Mouse (Mus musculus) neural tube, embryonic 13.5 days (tissue): ENCODE measurements around the gene Dnttip1. TPM values are rescaled to one million over a fixed set of nuclear protein-coding genes. Genes with fewer than 3 reads are reported as not detected.
"Not testable (repeated sequence)": the region's sequence is repeated elsewhere in the genome, so short reads cannot be mapped to it uniquely, and the experiment has no call there.

ENCODE experiments used
- ATAC-seq: fragments of 200-750 bp; cut with Nextera tagmentation; 2 replicates; pipeline ENCODE4 v1.8.0; 2017; ENCODE audit warnings: low read depth, mild to moderate bottlenecking, moderate TSS enrichment, moderate library complexity
- H3K27ac ChIP-seq: fragments of 300-500 bp; sonication (generic); replicated peaks from 2 replicates; pipeline ENCODE4 v1.5.1; 2015; ENCODE audit warnings: moderate library complexity, mild to moderate bottlenecking, inconsistent platforms
- H3K27me3 ChIP-seq: fragments of 300-500 bp; sonication (generic); 2 replicates; pipeline ENCODE4 v1.6.1; 2015; ENCODE audit warnings: mild to moderate bottlenecking, inconsistent platforms
- H3K36me3 ChIP-seq: fragments of 300-500 bp; sonication (generic); 2 replicates; pipeline ENCODE4 v1.6.1; 2015; ENCODE audit warnings: mild to moderate bottlenecking, inconsistent platforms
- H3K4me1 ChIP-seq: fragments of 300-500 bp; sonication (generic); replicated peaks from 2 replicates; pipeline ENCODE4 v1.6.1; 2015; ENCODE audit warnings: inconsistent platforms
- H3K4me2 ChIP-seq: fragments of 300-500 bp; sonication (generic); 2 replicates; pipeline ENCODE4 v1.6.1; 2015; ENCODE audit warnings: inconsistent platforms, mild to moderate bottlenecking, moderate library complexity
- H3K4me3 ChIP-seq: fragments of 300-500 bp; sonication (generic); 2 replicates; pipeline ENCODE4 v1.5.1; 2015; ENCODE audit warnings: mild to moderate bottlenecking, inconsistent platforms
- H3K9ac ChIP-seq: fragments of 300-500 bp; sonication (generic); 2 replicates; pipeline ENCODE4 v1.6.1; 2015; ENCODE audit warnings: moderate library complexity, mild to moderate bottlenecking, inconsistent platforms
- H3K9me3 ChIP-seq: fragments of 300-500 bp; sonication (generic); 2 replicates; pipeline ENCODE4 v1.6.1; 2016; ENCODE audit warnings: inconsistent platforms
- WGBS: fragments of 180-500 bp; shearing (Covaris S2); methylation state at CpG from one replicate; pipeline ENCODE4 v1.1.7; 2015; 5-methylcytosine and 5-hydroxymethylcytosine counted together
- polyA plus RNA-seq: library from polyadenylated mRNA; unstranded; fragments of >200 nt; fragmentation: Nextera tagmentation; extraction: Ambion mirVana; gene quantifications from 2 replicates; pipeline ENCODE4 v1.2.1, GENCODE M21; 2015

The Dnttip1 gene
- polyA plus RNA-seq, 1 experiment from 2014 or later: 67.1 TPM

DNA sequence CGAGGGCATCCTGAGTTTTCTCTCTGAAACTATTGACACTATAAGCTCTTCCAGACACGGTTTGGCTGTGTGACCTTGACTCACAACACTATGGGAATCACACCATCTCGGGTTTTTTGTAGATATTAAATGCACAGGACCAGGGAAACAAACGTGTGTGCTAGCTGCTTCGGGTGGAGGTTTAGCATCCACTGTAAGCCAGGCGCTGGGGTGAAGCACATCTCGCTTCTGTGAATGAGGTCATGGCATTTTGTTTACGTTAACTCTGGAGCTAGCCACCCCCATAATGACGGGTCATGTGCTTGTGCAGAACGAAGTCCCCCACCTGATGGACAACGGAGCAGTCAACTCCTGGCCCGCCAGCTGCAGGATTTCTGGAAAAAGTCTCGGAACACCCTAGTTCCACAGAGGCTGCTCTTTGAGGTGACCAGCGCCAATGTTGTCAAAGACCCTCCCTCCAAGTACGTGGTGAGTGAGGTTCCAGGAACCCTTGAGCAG lies 40.7 kb downstream of the Dnttip1 start:
- Histone ChIP-seq H3K36me3 (peaks cover 18% of the 10 kb centered on the region), H3K27me3 (no peaks in the 10 kb centered on the region), H3K27ac (peak overlapping the region; percentile 70), H3K9me3 (no peaks in the 10 kb centered on the region), H3K4me2 (peak overlapping the region; percentile 91), H3K9ac (peak overlapping the region; percentile 82), H3K4me3 (peak overlapping the region; percentile 67), H3K4me1 (peaks cover 28% of the 10 kb centered on the region)
- WGBS: 8% methylated on average over 15 of the region's 15 CpGs
- peak; percentile 46; the same call in 1 of the 2 replicates for ATAC-seq

- ATAC-seq: no peak
- Histone ChIP-seq H3K4me1 (peaks cover 28% of the 10 kb centered on the region), H3K27ac (no peak overlapping the region), H3K36me3 (peaks cover 24% of the 10 kb centered on the region), H3K9ac (peak overlapping the region; percentile 45; the same call in 1 of the 2 replicates), H3K4me3 (peak overlapping the region; percentile 67), H3K9me3 (no peaks in the 10 kb centered on the region), H3K27me3 (no peaks in the 10 kb centered on the region), H3K4me2 (peak overlapping the region; percentile 91)
- 88% methylated on average over 3 of the region's 3 CpGs for WGBS
Measured at GRCm38 (mm10) chr2:164787032-164787431, 41.2 kb downstream of the Dnttip1 start.

DNA sequence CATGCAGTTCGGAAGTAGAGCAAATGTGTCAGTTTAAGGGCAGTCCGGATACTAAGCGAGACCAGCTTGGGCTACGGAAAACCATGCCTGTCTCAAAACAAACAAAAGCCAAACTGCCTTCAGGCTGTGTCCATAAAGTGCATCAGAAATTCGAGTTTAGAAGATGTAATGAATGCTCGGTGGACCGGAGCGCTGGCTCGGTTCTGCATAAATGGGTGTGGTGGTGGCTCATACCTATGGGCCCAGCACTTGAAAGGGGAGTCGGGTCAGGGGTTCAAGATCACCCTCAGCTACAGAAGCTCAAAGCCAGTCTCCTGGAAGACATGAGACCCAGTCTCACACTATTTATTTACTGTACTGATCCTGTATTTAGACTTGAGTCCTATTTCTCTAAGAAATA lies 42.0 kb downstream of the Dnttip1 start:
- peaks cover 28% of the 10 kb centered on the region for H3K4me1 ChIP-seq
- H3K9me3 ChIP-seq: no peaks in the 10 kb centered on the region
- H3K4me3 ChIP-seq: no peak overlapping the region
- 0 out of 2 replicates have a peak overlapping the region, but pooled peaks have one; percentile 91 for H3K4me2 ChIP-seq
- no peak for ATAC-seq
- H3K27me3 ChIP-seq: no peaks in the 10 kb centered on the region
- no peak overlapping the region for H3K27ac ChIP-seq
- H3K36me3 ChIP-seq: peaks cover 31% of the 10 kb centered on the region
- WGBS: 83% methylated on average over 10 of the region's 10 CpGs
- no peak overlapping the region for H3K9ac ChIP-seq

DNA sequence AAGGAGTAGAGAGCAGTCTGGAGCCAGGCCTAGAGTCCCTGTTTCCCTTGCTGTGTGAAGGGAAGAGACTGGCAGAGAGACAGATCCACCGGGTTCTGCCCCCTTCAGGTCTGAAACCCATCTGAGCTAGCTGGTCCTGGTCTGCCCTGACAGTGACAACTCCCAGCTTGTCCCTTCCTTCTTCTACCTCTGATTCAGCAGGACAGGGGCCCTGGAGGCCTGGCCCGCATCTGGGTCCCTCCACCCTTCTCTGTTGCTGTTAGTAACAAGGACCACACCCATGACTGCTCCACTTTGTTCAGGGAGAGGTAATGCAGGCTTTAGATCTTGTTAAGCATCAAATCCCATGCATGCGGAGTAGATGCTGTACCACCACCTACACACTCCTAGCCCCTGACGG lies 42.6 kb downstream of the Dnttip1 start:
- peaks cover 28% of the 10 kb centered on the region for H3K4me1 ChIP-seq
- WGBS: 92% methylated on average over 4 of the region's 4 CpGs
- H3K4me3 ChIP-seq: no peak overlapping the region
- H3K27me3 ChIP-seq: no peaks in the 10 kb centered on the region
- peaks cover 38% of the 10 kb centered on the region for H3K36me3 ChIP-seq
- H3K9me3 ChIP-seq: no peaks in the 10 kb centered on the region
- ATAC-seq: no peak
- no peak overlapping the region for H3K4me2 ChIP-seq
- no peak overlapping the region for H3K9ac ChIP-seq
- no peak overlapping the region for H3K27ac ChIP-seq

DNA sequence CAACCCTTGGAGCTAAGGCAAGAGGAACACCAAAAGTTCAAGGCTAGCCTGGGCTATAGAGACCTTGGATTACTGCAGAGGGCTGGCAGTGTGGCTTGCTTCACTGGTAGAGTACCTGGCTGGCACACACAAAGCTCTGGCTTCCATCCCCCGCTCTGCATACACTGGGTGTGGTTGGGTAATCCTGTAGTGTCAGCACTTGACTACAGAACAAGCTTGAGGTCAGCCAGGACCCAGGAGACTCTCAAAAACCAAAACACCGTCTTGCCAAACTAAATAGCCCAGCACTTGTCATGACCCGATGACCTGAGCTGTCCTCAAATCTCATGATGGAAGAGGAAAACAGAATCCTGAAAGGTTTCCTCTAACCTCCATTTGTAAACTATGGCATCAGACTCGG lies 44.7 kb downstream of the Dnttip1 start:
- no peaks in the 10 kb centered on the region for H3K9me3 ChIP-seq
- ATAC-seq: no peak
- WGBS: 81% methylated on average over 4 of the region's 4 CpGs
- H3K36me3 ChIP-seq: peaks cover 55% of the 10 kb centered on the region
- no peaks in the 10 kb centered on the region for H3K27me3 ChIP-seq
- H3K4me1 ChIP-seq: peaks cover 19% of the 10 kb centered on the region
- no peak overlapping the region for H3K27ac ChIP-seq
- no peak overlapping the region for H3K4me2 ChIP-seq
- no peak overlapping the region for H3K4me3 ChIP-seq
- no peak overlapping the region for H3K9ac ChIP-seq

- WGBS: 86% methylated on average over 18 of the region's 18 CpGs
- Histone ChIP-seq H3K27me3 (no peaks in the 10 kb centered on the region), H3K4me2 (no peak overlapping the region), H3K9ac (peak overlapping the region; percentile 22; the same call in 1 of the 2 replicates), H3K27ac (no peak overlapping the region), H3K9me3 (no peaks in the 10 kb centered on the region), H3K36me3 (peaks cover 69% of the 10 kb centered on the region), H3K4me1 (peaks cover 8% of the 10 kb centered on the region), H3K4me3 (no peak overlapping the region)
- ATAC-seq: no peak
Measured at GRCm38 (mm10) chr2:164791841-164792261, 46.1 kb downstream of the Dnttip1 start.

- Histone ChIP-seq H3K4me2 (no peak overlapping the region), H3K4me3 (no peak overlapping the region), H3K36me3 (peaks cover 74% of the 10 kb centered on the region), H3K4me1 (0 out of 2 replicates have a peak, but pooled peaks cover 3% of the 10 kb centered on the region), H3K9ac (peak overlapping the region; percentile 22; the same call in 1 of the 2 replicates), H3K27me3 (no peaks in the 10 kb centered on the region), H3K9me3 (no peaks in the 10 kb centered on the region), H3K27ac (no peak overlapping the region)
- ATAC-seq: no peak
- 97% methylated on average over 12 of the region's 12 CpGs for WGBS
Measured at GRCm38 (mm10) chr2:164792400-164793190, 46.8 kb downstream of the Dnttip1 start.

DNA sequence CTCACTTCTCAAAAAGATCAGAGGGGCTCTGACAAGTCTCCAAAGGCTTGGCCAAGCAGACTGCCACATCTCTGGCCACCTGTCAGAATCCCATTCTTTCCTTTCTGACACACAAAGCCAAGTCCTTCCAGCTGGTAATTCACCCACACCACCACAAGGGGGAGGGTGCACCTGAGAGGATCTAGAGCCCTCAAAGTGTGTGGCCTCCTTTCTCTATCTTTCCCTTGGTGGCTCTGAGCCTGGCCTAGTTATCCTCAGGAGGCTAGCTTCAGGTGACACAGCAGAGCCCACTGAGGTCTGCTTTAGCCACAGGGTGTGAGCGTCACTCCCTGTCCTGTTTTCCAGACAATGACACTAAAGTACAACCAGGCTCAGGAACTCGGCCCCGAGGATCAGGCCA lies 47.5 kb downstream of the Dnttip1 start:
- no peak for ATAC-seq
- H3K27ac ChIP-seq: no peak overlapping the region
- 83% methylated on average over 3 of the region's 3 CpGs for WGBS
- H3K4me2 ChIP-seq: no peak overlapping the region
- no peak overlapping the region for H3K9ac ChIP-seq
- H3K36me3 ChIP-seq: peaks cover 80% of the 10 kb centered on the region
- no peaks in the 10 kb centered on the region for H3K9me3 ChIP-seq
- H3K4me1 ChIP-seq: no peaks in the 10 kb centered on the region
- no peaks in the 10 kb centered on the region for H3K27me3 ChIP-seq
- no peak overlapping the region for H3K4me3 ChIP-seq

DNA sequence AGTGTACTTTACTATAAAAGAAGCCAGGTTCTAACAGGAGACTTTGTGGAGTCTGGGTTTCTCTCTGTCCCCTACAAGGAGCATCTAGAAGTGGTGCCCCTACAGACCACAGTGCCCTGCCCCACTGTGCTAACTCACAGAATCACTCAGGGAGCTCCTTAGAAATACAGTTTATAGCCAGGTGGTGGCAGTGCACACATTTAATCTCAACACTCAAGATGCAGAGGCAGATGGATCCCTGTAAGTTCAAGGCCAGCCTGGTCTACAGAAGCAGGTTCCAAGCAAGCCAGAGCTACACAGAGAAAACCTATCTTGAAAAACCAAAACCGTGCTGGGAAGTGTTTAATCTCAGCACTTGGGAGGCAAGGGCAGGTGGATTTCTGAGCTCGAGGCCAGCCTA lies 48.0 kb downstream of the Dnttip1 start:
- no peaks in the 10 kb centered on the region for H3K4me1 ChIP-seq
- H3K27me3 ChIP-seq: no peaks in the 10 kb centered on the region
- 90% methylated on average over 2 of the region's 2 CpGs for WGBS
- H3K9ac ChIP-seq: no peak overlapping the region
- H3K36me3 ChIP-seq: peaks cover 85% of the 10 kb centered on the region
- no peak for ATAC-seq
- H3K4me3 ChIP-seq: no peak overlapping the region
- no peak overlapping the region for H3K4me2 ChIP-seq
- H3K9me3 ChIP-seq: no peaks in the 10 kb centered on the region
- H3K27ac ChIP-seq: no peak overlapping the region

- H3K27ac ChIP-seq: no peak overlapping the region
- WGBS: 39% methylated on average over 5 of the region's 5 CpGs
- no peak overlapping the region for H3K4me2 ChIP-seq
- 0 out of 2 replicates have a peak, but pooled peaks have one; percentile 26 for ATAC-seq
- no peak overlapping the region for H3K4me3 ChIP-seq
- H3K4me1 ChIP-seq: no peaks in the 10 kb centered on the region
- no peaks in the 10 kb centered on the region for H3K9me3 ChIP-seq
- H3K9ac ChIP-seq: no peak overlapping the region
- H3K36me3 ChIP-seq: peaks cover 90% of the 10 kb centered on the region
- H3K27me3 ChIP-seq: no peaks in the 10 kb centered on the region
Measured at GRCm38 (mm10) chr2:164794293-164794692, 48.5 kb downstream of the Dnttip1 start.

- Histone ChIP-seq H3K9ac (no peak overlapping the region), H3K27me3 (no peaks in the 10 kb centered on the region), H3K4me1 (no peaks in the 10 kb centered on the region), H3K36me3 (peaks cover 91% of the 10 kb centered on the region), H3K4me2 (no peak overlapping the region), H3K27ac (no peak overlapping the region), H3K4me3 (no peak overlapping the region), H3K9me3 (no peaks in the 10 kb centered on the region)
- no peak for ATAC-seq
- 84% methylated on average over 4 of the region's 4 CpGs for WGBS
Measured at GRCm38 (mm10) chr2:164795868-164796267, 50.1 kb downstream of the Dnttip1 start.

DNA sequence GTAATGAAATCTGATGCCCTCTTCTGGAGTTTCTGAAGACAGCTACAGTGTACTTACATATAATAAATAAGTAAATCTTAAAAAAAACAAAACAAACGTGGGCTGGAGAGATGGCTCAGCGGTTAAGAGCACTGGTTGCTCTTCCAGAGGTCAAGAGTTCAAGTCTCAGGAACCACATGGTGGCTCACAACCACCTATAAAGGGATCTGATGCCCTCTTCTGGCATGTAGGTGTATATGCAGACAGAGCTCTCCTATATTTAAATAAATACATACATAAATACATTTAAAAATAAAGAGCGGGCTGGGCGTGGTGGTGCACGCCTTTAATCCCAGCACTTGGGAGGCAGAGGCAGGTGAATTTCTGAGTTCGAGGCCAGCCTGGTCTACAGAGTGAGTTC lies 52.8 kb downstream of the Dnttip1 start:
- not testable (repeated sequence) for H3K4me3 ChIP-seq, ATAC-seq, H3K9me3 ChIP-seq, H3K27me3 ChIP-seq, H3K9ac ChIP-seq, H3K27ac ChIP-seq, H3K4me2 ChIP-seq
- Histone ChIP-seq H3K36me3 (peaks cover 77% of the 10 kb centered on the region), H3K4me1 (peaks cover 11% of the 10 kb centered on the region)
- 85% methylated on average over 6 of the region's 6 CpGs for WGBS
